Mouse (Mus musculus) spleen, adult 12 weeks (tissue): ENCODE measurements around the gene Fndc8.
A peak's percentile ranks its signal among the peaks of the same experiment; 100 is the strongest.

Source experiments
- DNase-seq: peaks from one replicate; pipeline ENCODE4 v3.0.0; 2022; ENCODE audit warnings: low spot score

Gene Fndc8

DNA sequence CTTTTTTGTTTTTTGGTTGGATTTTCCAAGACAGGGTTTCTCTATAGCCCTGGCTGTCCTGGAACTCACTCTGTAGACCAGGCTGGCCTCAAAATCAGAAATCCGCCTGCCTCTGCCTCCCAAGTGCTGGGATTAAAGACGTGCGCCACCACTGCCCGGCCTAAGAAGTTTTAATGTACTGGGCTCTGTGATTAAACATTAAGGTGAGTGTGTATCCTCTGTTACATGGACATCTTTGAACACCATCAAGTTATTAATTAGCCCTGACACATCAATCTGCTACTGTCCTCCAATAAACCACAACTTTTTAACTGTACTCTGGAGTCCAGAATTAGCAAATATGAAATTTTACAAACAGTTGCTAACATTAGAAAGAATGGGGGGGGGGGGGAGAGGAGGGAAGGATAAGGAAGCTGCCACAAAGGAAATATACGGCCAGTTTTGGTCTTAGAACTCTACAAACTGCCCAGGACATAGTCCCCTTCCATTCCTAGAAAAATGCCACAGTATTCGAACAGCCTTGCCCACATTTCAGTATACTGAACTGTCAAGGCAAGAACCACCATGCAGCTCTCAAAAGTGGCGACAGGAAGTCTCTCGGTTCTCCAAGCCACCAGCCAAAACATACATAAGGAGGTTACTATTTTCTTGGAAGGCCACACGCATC, 22.3 kb upstream of the Fndc8 start:
- DNase-seq: peak; percentile 21

DNA sequence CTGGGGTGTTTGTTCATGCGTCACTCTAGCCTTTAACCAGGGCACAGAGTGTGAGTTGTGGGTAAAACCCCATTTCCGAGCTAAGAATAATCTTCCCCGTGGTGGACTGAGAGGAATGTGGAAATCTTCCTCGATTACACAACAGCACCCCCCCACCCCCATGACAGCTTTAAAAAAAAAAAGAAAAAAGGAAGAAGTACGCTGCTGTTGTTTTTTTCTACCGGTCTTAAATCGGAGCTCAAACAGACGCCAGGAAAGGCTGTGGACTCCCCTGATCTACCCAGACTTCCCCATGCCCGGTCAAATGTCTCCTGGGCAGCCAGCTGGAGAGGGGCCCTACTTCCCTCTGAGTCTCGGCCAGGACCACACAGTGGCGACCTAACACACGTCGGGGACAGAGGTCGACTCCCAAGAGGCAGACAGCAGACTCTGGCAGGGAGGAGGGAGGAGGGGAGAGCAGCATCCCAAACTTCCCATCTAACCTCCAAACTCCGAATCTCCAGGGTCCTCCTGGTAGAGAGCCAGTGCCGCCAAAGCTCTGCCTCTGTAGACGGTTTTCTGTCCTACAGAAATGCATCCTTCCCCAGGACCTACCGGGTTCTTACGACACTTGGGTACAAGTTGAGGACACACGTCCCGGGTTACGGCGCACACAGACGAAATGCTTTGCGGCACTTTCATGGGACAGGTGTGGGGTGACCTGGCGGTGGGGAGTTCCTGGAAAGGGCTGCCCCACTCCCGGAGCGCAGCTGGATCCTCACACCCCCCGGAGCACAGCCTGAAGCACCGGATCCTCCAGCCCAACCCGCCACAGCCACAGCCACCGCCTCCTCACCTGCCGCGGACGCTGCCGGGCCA, 21.5 kb upstream of the Fndc8 start:
- DNase-seq: no peak

DNA sequence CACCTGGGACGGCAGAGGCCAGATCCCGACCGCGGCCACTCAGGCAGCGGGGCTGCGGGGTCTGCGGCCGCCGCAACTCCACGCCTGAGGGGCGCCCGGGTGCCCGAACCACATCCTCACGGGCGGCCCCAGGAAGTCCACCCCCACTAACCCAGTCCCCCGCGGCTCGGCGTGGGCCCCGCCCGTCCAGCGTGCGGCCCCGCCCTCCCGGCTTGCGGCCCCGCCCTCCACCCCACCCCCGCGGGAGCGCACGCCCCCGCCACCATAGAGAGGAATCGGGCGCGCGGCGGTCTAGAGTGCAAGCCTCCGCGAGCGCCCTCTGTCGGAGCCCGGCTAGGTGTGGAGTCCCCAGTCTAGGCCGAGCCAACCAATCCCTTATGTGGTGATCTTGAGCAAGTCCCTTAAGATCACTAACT, 20.9 kb upstream of the Fndc8 start, which contains the start of gene Rffl:
Rffl (minus strand) TSS at position 180 of the 416 bp plus-strand sequence.
- DNase-seq: peak; percentile 88

DNA sequence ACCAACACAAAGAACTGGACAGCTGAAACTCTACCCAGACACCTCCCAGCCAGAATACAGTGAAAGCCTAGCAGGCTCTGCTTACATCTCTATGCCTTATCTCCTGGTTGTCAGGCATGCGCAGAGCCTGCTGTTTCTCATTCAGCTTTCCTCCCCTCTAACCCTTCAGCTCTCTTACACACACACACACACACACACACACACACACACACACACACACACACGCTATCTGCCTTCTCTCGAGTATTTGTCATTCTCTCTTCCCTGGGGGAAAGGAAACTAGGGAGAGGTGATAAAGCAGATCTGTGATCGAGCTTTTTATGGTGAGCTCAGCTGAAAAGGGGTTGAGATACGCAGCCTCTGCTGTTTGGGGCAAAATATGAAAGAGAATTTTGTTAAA, 17.0 kb upstream of the Fndc8 start:
- no peak for DNase-seq

DNA sequence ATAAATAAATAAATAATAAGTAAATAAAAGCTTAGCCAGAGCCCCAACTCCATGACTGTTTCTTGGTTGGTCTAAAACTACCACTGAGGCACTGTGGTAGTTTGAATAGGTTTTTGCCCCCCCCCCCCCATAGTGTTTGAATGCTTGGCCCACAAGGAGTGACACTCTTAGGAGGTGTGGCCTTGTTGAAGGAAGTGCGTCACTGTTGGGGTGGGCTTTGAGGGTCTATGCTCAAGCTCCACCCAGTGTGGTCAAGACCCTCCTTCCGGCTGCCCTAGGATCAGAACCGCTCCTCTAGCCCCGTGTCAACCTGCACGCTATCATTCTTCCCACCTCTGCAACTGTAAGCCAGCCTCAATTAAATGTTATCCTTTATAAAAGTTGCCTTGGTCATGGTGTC, 16.3 kb upstream of the Fndc8 start:
- no peak for DNase-seq

DNA sequence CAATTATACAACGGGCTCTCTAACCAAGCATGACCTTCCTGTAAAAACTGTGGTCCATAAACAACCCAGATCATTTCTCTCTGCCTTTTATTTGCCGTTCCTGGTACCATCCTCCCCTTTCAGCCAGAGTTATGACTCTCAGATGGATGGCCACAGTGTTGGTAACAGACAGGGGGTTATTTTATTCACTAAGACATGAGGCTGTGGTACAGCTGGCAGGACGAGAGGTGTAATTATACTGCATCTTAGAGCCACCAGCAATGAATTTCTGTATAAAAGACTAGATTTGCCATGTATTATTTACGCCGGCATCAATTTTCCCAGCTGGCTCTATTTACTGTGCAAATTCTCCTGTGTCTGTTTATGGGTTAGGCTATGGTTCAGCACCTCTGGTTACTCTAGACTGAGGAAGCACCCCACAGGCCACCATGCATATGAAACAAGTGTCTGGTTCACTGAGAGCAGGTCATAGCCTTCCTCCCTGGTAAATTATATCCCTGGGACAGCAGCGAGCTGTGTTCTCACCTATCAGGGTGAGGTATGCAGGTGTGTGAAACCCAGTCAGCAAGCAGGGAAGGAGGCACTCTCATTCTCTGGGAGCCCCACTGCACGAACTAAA, 14.1 kb upstream of the Fndc8 start:
- DNase-seq: no peak

DNA sequence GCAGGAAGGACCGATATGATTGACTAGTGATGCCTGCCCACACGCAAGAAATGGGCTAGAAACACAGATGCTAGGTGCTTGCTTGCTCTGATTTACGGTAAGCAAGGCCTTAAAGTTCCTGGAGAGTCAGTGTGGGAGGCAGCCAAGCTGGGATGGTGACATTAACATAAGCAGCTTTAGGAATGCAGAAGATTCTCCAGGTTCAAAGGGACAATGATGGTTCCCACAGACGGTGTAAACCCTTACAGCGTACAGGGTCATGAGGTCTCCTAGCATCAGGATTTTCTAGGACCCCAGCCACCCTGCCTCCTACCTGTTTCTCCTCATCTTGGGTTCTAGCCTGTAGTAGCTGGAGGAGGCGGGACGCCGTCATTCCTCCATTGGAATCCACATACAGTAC, 8.7 kb upstream of the Fndc8 start:
- no peak for DNase-seq

DNA sequence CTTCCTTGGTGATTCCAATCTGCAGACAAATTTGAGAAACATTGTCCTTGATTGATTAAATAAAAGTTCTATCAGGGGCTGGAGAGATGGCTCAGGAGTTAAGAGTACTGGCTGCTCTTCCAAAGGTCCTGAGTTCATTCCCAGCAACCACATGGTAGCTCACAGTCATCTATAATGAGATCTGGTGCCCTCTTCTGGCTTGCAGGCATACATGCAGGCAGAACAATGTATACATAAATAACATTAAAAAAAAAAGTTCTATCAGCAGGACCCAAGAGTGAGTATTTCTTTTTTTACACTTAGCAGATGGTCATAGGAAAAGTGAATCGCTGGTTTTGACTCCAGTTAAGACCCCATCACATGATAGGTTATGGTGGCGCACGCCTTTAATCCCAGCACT, 5.4 kb upstream of the Fndc8 start:
- no peak for DNase-seq

DNA sequence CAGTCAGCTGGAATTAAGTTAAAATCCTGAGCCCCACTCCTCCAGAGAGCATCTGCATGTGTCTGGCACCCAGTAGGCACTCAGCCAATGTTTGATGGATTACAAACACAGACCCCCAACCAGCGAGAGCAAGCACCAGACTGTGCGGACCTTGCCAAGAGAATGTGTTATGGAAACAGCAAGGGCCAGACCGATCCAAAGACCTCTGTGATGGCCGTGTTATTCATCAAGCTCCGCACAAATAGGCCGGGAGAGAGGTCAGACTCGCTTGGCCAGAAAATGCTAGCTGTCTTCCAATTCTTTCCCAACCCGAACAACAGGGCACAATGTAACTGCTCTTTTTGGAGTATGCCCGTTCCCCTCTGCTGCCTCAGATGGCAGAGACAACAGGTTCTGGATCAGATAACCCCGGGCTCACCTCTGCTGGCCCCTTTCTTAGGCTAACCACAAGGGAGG, 3.4 kb upstream of the Fndc8 start:
- DNase-seq: no peak

DNA sequence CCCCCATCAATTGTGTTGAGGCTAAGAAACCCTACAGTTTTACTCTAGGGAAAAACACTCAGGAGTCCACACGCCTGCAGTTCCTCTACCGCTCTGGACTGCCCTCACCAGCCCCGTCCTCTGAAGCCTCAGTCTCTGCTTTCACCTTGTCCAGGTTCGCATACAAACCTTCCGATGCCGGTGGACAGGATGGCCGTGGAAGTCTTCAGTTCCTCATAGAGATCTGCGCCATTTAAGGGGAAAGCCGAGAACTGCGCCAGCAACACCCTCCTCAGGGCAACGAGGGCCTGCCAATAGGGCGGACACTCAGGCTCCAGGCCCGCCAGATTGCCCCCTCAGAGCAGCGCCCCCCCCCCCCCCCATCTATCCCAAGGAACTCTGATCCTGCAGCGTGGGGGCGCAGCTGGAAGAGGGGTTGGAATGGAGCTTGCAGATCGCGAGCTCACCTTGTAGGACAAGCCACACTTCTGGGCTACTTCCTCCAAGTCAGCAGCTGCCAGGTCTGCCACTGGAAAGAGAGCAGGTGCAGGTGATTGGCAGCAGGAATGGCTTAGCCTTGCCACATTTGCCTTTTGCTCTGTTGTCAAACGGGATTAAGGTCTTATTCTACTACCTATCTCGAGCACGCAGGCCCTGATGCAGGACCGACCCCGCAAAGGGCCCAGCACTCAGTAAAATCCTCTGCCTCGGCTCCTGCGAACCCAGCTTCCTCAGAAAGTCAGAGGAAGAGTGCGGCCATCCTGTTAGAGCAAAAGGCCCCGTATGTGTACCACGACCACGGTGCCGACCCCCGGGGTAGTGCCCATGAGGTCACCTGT, 2.2 kb upstream of the Fndc8 start:
- DNase-seq: no peak

DNA sequence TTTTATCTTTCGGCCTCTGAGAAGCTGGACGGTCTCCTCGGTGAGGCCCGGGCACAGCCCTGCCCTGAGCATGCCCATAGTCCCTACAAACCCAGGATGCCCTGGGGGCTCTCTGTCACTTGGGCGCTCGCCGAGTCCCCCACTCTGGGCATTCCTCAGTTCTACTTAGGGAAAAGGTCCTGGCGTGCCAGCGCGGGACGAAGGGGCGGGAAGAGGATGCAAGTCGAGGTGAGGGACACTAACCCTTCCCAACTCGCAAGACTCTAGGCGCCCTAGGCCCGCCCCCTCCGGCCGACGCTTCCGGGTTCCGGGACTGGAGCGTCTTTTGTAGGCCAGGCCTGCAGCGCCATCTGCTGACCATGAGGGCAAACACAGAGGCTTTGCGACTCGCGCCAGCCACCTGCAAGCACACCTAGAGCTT, 1.6 kb upstream of the Fndc8 start, which contains the start of gene Rad51d:
Rad51d (minus strand) TSS at position 273 of the 421 bp plus-strand sequence.
- DNase-seq: peak; percentile 92

DNA sequence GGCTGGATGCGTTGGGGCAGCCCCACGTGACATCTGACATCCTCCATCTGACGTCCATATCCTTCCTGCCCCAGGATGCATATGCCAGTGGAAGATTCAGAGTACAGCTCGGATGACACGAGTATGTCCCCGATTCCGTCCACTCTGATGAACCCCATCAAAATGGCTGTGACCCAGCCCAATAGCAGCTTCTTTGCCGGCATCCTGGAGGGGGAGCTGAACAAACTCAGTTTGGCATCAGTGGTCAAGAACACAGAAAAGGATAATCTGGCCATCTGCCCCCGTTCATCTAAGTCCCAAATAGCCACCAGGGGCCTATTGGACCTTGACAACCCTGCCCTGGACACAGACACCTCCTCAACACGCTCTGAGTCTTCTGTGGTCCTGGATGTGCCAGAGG, 5.6 kb downstream of the Fndc8 start:
- DNase-seq: no peak

DNA sequence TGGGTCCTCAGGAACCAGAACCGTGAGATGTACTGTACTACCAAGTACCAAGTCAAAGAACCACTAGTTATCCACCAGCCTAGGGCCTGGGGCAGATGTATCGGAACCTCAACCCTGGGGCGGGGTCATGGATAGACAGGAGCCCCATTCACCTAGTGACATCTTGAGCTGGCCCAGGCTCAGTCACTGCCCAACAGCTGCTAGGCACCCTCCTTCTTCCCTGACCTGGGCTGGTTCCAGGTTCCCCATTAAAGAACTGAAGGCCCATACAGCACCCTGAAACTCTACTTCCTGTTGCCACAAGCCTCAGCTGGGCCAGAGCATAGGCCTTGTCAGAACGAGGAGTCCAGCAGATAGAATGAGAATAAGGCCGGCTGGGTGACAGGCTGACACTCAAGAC, 7.8 kb downstream of the Fndc8 start:
- DNase-seq: no peak

DNA sequence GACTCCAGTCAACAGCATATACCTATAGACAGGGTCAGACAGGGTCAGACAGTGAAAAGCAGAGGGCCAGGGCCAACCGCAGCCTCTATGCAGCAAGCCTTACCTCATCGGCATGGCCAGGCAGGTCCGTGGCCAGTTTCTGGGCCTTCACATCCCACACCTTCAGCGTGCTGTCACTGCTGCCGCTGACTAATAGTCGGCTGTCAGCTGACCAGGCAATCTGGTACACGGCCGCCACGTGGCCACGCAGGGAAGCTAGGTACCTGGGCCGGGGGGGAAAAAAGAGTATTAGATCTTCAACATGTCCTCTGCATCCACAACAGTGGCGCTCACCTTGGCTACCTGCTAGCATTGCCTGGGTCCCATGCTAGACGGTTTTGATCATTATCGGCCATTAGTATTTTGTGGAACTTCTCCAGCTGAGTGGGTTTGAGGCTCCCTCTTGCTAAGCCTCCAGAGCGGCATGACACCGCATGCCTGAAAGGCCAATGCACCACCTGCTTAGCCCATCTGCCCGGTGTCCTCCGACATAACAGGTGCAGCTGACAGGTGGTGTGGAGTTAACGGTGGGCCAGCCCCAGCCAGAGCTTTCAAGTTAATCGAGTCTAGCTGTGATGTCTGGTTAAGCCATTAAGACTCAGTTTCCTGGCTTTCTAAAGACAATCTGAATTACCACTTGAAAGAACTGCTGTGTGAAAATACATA, 9.8 kb downstream of the Fndc8 start:
- no peak for DNase-seq

DNA sequence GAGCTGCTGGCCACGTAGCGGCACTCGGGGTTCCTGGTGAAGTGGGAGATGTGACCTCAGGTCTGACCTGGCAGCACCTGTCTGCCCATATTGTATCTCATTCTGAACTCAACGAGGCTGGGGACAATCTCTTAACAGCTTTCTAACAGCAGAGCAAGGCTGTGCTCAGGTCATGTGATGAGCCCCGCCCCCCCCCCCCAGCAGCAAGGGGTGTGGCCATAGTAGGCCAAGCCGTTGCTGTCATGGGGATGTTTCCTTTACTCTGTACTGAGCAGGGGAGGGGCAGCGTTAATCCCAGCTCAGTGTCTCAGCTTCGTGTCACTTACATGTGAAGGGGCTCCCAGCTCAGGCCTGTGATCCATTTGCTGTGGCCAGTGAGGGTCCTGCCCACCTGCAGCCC, 13.0 kb downstream of the Fndc8 start:
- DNase-seq: no peak

DNA sequence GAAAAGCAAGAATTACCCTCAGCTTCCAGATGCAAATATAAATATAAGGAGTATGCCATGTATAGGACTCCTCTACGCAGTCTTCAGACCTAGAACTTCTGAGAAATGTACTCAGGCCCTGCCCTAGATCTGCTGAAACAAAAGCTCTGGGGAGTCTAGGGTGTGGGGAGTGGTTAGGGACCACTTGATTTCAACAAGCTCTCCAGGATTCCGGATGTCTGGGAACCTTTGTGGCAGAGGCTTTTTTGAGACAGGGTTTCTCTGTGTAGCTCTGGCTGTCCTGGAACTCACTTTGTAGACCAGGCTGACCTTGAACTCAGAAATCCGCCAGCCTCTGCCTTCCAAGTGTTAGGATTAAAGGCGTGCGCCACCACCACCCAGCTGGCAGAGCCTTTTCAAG, 13.9 kb downstream of the Fndc8 start:
- no peak for DNase-seq

DNA sequence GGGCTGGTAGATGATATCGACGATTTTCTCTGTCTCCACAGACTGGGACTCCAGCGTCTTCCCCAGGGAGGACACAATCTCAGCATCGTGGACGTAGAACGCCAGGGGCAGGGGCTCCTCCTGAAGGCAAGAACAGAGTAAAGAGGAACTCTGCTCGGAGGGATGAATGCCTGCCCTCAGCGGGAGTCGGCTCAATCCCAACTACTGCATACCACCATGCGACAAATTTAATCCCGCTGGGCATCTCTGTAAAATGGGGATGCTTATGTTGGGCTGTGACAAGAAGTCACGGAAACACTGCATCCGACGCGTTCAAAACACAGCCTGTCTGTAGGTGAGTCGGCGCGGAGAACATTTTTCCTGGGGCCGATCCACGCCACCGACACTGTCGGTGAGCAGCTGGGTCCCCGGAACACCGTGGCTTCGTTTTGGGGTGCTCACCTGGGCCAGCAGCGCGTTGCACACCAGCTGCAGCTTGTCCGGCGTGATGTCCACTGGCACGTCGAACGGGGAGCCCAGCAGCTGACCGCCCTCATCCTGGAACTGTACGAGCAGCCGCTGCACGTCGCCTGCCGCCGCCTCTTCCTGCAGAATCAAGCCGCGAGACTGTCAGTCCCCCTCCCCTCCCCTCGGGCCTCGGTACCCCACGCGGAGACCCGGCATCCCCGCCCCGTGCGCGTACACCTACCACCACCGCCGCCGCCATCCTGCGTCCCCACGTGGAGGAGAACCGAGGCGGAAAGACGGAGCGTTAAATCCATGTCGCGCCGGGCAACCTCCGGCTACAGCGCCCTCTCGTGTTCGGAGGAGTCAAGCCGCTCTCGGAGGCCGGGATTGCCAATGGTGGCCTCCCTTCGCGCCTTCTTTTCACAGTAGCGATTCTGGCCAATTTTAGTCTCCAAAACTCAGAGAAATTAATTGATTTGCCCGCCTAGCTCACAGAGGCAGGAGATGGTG, 16.0 kb downstream of the Fndc8 start, which contains the start of gene Nle1:
Nle1 (minus strand) TSS at position 761 of the 957 bp plus-strand sequence.
- DNase-seq: peak; percentile 85

DNA sequence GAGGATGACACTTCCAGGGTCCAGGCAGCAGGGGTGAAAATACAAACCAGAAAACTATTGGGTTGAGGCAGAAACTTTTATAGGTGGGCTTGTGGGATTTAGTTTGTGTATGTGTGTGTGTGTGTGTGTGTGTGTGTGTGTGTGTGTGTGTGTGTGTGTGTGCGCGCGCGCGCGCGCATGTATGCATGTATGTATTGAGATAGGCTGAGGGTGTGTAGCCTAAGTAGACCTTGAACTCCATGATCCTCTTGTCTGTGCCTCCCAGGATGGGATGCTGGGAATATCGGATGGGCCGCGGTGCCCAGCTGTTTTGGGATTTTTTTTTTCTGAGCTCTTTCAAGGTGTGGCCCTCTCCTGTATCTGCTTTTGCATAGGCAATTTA, 16.7 kb downstream of the Fndc8 start:
- DNase-seq: no peak

DNA sequence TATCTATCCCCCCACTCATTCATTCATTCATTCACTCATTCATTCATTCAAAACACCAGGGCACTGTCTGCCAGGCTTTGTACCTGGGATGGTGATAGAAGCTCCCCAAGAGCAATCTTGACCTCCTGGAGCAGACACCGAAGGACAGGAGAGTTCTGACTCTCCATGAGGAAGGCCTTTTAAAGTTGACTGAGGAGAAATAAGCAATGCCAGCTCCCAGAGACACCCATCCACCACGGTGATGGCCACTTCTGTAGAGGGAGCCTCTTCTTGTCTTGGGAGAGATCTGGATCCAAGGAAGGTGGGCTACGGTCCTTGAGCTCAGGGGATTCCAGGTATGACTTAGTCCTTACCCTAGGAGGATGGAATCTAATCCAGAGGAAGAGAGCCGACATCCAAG, 18.3 kb downstream of the Fndc8 start, which contains the start of gene Unc45b:
Unc45b (plus strand) TSS at position 301 of the 400 bp plus-strand sequence.
- no peak for DNase-seq
